Mouse (Mus musculus): ENCODE measurements around the gene Best2.

The Best2 gene

GRCm38 (mm10) chr8:84981644-84982498, 32.5 kb downstream of the Best2 start:
- no peak for DNase-seq (ENCODE audit: low read depth)

GRCm38 (mm10) chr8:84980622-84981358, 33.5 kb downstream of the Best2 start:
- peak; percentile 94 for DNase-seq (ENCODE audit: low read depth)

GRCm38 (mm10) chr8:84979599-84980421, 34.5 kb downstream of the Best2 start:
- peak; percentile 97 for DNase-seq (ENCODE audit: low read depth)

GRCm38 (mm10) chr8:84978248-84978940, 35.9 kb downstream of the Best2 start, which contains the start of gene Junb:
Gene Junb, minus strand, starts transcription at chr8:84978718.
- peak; percentile 96 for DNase-seq (ENCODE audit: low read depth)

GRCm38 (mm10) chr8:84977435-84978247, 36.7 kb downstream of the Best2 start:
- DNase-seq (ENCODE audit: low read depth) = peak; percentile 65

GRCm38 (mm10) chr8:84976763-84977434, 37.4 kb downstream of the Best2 start:
- peak; percentile 72 for DNase-seq (ENCODE audit: low read depth)

- DNase-seq (ENCODE audit: low read depth) = peak; percentile 97
These were observed 38.1 kb downstream of the Best2 start for GRCm38 (mm10) chr8:84976031-84976762.

GRCm38 (mm10) chr8:84975434-84975833, 38.9 kb downstream of the Best2 start:
- DNase-seq (ENCODE audit: low read depth) = peak; percentile 87

GRCm38 (mm10) chr8:84974543-84975142, 39.7 kb downstream of the Best2 start:
- DNase-seq (ENCODE audit: low read depth) = no peak

GRCm38 (mm10) chr8:84973803-84974542, 40.4 kb downstream of the Best2 start:
- DNase-seq (ENCODE audit: low read depth) = peak; percentile 88

GRCm38 (mm10) chr8:84973079-84973478, 41.3 kb downstream of the Best2 start:
- no peak for DNase-seq (ENCODE audit: low read depth)

- DNase-seq (ENCODE audit: low read depth) = no peak
These were observed 43.4 kb downstream of the Best2 start for GRCm38 (mm10) chr8:84970913-84971312.

GRCm38 (mm10) chr8:84970135-84970790, 44.1 kb downstream of the Best2 start:
- no peak for DNase-seq (ENCODE audit: low read depth)

- DNase-seq (ENCODE audit: low read depth) = peak; percentile 87
These were observed 44.8 kb downstream of the Best2 start, which contains the start of the genes Gm49661, Prdx2 and Rnaseh2a for GRCm38 (mm10) chr8:84969241-84970134. Gene Gm49661, minus strand, starts transcription at chr8:84969433. Gene Prdx2, plus strand, starts transcription at chr8:84969587. Gene Rnaseh2a, minus strand, starts transcription at chr8:84969767.

- DNase-seq (ENCODE audit: low read depth) = no peak
These were observed 45.7 kb downstream of the Best2 start for GRCm38 (mm10) chr8:84968650-84969049.

GRCm38 (mm10) chr8:84967532-84968304, 46.6 kb downstream of the Best2 start:
- no peak for DNase-seq (ENCODE audit: low read depth)
